Mouse (Mus musculus): ENCODE measurements around the gene Bcl2l12.
A peak's percentile ranks its signal among the peaks of the same experiment; 100 is the strongest.

Bcl2l12 gene

GRCm38 (mm10) chr7:44998501-44998955, at the start of gene Bcl2l12:
Bcl2l12 (minus strand) TSS chr7:44998712.
- peak; percentile 78 for DNase-seq

- DNase-seq = no peak
Observed at GRCm38 (mm10) chr7:45047491-45047890, 49.0 kb upstream of the Bcl2l12 start.

- no peak for DNase-seq
Observed at GRCm38 (mm10) chr7:45046853-45047350, 48.4 kb upstream of the Bcl2l12 start.

- DNase-seq = no peak
Observed at GRCm38 (mm10) chr7:45045741-45046140, 47.2 kb upstream of the Bcl2l12 start.

GRCm38 (mm10) chr7:45043307-45043706, 44.8 kb upstream of the Bcl2l12 start:
- no peak for DNase-seq

GRCm38 (mm10) chr7:45040851-45041250, 42.3 kb upstream of the Bcl2l12 start:
- no peak for DNase-seq

- DNase-seq = no peak
Observed at GRCm38 (mm10) chr7:45038411-45038810, 39.9 kb upstream of the Bcl2l12 start.

GRCm38 (mm10) chr7:45037720-45038361, 39.3 kb upstream of the Bcl2l12 start:
- DNase-seq = peak; percentile 78

GRCm38 (mm10) chr7:45036702-45037101, 38.2 kb upstream of the Bcl2l12 start:
- no peak for DNase-seq

GRCm38 (mm10) chr7:45035631-45036030, 37.1 kb upstream of the Bcl2l12 start:
- DNase-seq = no peak

- no peak for DNase-seq
Observed at GRCm38 (mm10) chr7:45033722-45034359, 35.3 kb upstream of the Bcl2l12 start.

GRCm38 (mm10) chr7:45030857-45031256, 32.3 kb upstream of the Bcl2l12 start:
- no peak for DNase-seq

- no peak for DNase-seq
Observed at GRCm38 (mm10) chr7:45029995-45030394, 31.5 kb upstream of the Bcl2l12 start.

GRCm38 (mm10) chr7:45028351-45028750, 29.8 kb upstream of the Bcl2l12 start:
- no peak for DNase-seq

GRCm38 (mm10) chr7:45027761-45028160, 29.2 kb upstream of the Bcl2l12 start:
- DNase-seq = no peak

GRCm38 (mm10) chr7:45026256-45026655, 27.7 kb upstream of the Bcl2l12 start:
- DNase-seq = no peak

GRCm38 (mm10) chr7:45025601-45026220, 27.2 kb upstream of the Bcl2l12 start:
- DNase-seq = peak; percentile 7

GRCm38 (mm10) chr7:45024281-45025248, 26.1 kb upstream of the Bcl2l12 start:
- peak; percentile 16 for DNase-seq

- DNase-seq = peak; percentile 48
Observed at GRCm38 (mm10) chr7:45023711-45024110, 25.2 kb upstream of the Bcl2l12 start.

- no peak for DNase-seq
Observed at GRCm38 (mm10) chr7:45020225-45020624, 21.7 kb upstream of the Bcl2l12 start.

- peak; percentile 79 for DNase-seq
Observed at GRCm38 (mm10) chr7:45019031-45019571, 20.6 kb upstream of the Bcl2l12 start.

Data from kidney, postnatal 10 days (tissue).